Mouse (Mus musculus): ENCODE measurements around the gene Cyp27b1. TPM values are rescaled to one million over a fixed set of nuclear protein-coding genes. Genes with fewer than 3 reads are reported as not detected.

The Cyp27b1 gene
- total RNA-seq, 2 experiments from 2014 or later, result 1.0 to 1.1 TPM

DNA sequence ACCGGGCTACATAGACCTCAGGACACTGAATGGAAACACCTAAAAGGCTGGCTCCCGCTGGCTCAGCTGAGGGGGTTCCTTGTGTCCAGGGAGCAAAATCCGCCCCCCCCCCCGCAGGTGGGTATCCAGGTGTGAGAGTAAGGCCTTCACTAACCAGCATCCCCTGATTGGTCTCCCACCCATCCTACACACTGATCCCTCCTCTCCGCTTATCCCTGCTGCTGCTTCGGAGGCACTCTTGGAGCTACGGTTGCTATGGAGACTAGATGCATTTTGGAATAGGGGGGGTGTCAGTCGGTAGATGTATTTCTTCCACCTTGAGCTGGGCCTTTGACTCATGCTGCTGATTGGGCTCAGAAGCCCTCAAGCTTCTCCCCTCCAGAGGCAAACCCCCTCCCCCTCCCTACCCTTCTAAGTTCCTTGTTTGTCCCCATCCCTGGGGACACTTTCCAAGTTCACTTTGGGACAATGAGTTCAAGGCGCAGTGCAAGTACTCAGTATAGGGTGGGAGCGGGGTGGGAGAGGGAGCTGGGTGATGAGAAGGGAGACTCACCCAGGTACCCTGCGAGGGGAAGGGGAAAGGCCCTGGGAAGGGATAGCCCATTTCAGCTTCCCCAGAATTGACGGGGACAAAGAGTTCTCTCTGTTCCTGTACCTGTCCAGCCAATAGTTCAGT lies 30.1 kb downstream of the Cyp27b1 start:
- TF ChIP-seq CTCF (conservative IDR thresholded peaks at IDR 0.05), result no peak
- peak in 1 of 2 experiments; percentile 78 for DNase-seq (ENCODE audit: low spot score in 2 of 2)
- H3K27ac ChIP-seq, result peak overlapping the region; percentile 98
- H3K4me3 ChIP-seq, result peak overlapping the region; percentile 81

DNA sequence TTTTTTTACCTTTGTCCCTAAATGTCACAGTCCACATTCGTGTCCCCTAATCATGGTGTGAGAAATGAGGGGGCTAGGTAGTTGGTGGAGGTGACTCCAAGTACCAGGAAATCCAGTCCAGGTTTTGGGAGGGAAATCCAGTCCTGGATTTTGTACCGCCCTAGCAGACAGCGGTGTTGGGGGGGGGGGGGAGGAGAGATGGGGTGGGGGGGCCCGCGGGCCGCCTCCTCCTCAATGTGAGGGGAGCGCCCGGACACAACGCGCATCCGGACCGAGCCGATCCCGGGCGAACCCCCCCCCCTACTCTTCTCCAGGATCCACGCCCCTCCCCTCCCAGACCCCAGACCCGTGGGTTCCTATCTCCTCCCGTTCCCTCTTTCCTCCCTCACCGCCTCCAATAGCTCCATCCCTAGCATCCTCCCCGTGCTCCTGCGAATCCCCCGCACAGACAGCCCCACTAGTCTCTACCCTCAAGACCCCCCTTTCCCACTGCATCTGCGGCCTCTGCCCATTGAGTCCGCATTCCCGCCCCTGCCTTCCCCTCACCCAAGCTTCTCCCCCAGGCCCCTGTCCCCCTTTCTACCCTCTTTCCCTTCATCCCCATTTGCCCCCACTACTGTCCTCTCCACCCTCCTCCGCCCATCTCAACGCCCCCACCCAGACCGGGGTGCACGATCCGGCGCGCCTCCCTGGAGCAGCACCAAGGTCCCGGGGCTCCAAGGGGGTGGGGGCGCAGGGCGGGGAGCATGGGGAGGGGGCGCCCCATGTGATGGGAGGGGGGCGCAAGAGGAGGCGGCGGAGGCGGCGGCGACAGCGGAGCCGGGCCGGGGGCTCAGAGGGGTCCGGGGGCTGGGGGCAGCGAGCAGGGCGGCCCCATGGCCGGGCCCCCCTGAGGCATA lies 30.9 kb downstream of the Cyp27b1 start:
- no peak for TF ChIP-seq CTCF (conservative IDR thresholded peaks at IDR 0.05)
- DNase-seq (ENCODE audit: low spot score in 2 of 2), result peak in 1 of 2 experiments; percentile 74
- Histone ChIP-seq H3K27ac (peak overlapping the region; percentile 98), H3K4me3 (peak overlapping the region; percentile 81)

- H3K27ac ChIP-seq, result peak overlapping the region; percentile 98
- TF ChIP-seq CTCF (conservative IDR thresholded peaks at IDR 0.05), result peak; percentile 67
- DNase-seq (ENCODE audit: low spot score in 2 of 2), result no peak
- peak overlapping the region; percentile 81 for H3K4me3 ChIP-seq
Observed at GRCm38 (mm10) chr10:127079665-127080391, 31.8 kb downstream of the Cyp27b1 start.

GRCm38 (mm10) chr10:127080901-127081780 lies 33.1 kb downstream of the Cyp27b1 start:
- Histone ChIP-seq H3K4me3 (peak overlapping the region; percentile 81), H3K27ac (peak overlapping the region; percentile 98)
- DNase-seq (ENCODE audit: low spot score in 2 of 2), result peak; percentile 72 to 77
- TF ChIP-seq CTCF (conservative IDR thresholded peaks at IDR 0.05), result peak; percentile 47

DNA sequence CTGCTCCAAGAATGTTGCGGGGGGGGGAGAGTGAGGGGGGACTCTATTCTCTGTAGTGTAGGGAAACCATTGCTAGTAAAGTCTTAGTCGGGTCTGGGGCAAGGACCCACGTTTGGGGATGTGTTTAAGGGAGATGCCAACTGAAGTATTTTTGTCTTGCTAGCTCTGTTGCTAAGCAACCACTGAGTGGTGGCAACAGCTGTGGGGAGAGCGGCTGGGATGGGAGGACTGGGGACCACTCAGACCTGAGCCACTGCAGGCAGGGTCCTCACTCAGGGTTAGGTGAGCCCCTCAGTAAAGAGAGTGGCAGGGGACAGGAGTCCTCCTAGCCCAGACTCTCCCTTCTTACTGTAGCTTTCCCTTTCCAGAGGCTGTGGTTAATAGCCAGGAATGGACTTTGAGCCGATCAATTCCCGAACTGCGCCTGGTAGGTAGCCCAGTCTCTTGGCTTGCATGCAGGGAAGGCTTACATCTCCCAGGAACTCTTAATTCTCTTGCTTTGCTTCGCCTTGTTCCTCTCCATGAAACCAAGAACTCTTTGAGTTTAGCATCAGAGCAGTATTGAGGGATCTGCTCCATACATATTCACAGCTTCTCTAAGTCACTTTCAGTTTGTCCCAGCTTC lies 34.1 kb downstream of the Cyp27b1 start:
- TF ChIP-seq CTCF (conservative IDR thresholded peaks at IDR 0.05), result no peak
- Histone ChIP-seq H3K27ac (peak overlapping the region; percentile 98), H3K4me3 (peak overlapping the region; percentile 81)
- no peak for DNase-seq (ENCODE audit: low spot score in 2 of 2)

DNA sequence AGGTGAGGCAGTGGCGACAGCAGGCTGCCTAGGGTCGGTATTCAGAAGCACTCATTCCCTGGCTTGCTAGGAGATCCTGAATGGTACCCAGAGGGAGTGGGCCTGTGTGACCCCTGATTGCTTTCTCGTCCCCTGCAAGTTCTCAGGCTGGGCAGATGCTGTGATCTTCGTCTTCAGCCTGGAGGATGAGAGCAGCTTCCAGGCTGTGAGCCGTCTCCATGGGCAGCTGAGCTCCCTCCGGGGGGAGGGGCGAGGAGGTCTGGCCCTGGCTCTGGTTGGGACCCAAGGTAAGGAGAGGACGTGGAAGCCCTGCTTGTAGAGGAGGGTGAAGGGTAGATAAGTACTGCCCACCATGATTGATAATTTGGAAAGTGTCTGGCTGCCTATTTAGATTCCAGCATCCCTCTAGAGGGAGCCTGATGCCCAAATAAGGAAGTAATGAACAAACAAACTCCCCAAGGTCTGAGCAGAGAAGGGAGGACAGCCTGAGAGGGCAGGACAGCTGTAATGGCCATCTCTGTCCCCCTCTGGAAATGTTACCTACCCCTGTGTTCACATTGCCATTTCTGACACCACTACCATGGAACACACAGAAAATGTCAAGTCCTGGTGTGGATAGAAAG lies 35.4 kb downstream of the Cyp27b1 start:
- Histone ChIP-seq H3K27ac (peak overlapping the region; percentile 98), H3K4me3 (no peak overlapping the region)
- peak; percentile 30 for TF ChIP-seq CTCF (conservative IDR thresholded peaks at IDR 0.05)
- no peak for DNase-seq (ENCODE audit: low spot score in 2 of 2)

GRCm38 (mm10) chr10:127083915-127084306 lies 35.9 kb downstream of the Cyp27b1 start:
- DNase-seq (ENCODE audit: low spot score in 2 of 2), result no peak
- TF ChIP-seq CTCF (conservative IDR thresholded peaks at IDR 0.05), result no peak; the same call in 1 of the 2 replicates
- H3K27ac ChIP-seq, result no peak overlapping the region; the same call in 1 of the 2 replicates

GRCm38 (mm10) chr10:127085052-127085451 lies 37.0 kb downstream of the Cyp27b1 start:
- DNase-seq (ENCODE audit: low spot score in 2 of 2), result no peak
- no peak for TF ChIP-seq CTCF (conservative IDR thresholded peaks at IDR 0.05)
- H3K4me3 ChIP-seq, result no peak overlapping the region
- no peak overlapping the region for H3K27ac ChIP-seq

More at GRCm38 (mm10) chr10:127083915-127084306, 35.9 kb downstream of the Cyp27b1 start:
- no peak overlapping the region for H3K4me3 ChIP-seq

DNA sequence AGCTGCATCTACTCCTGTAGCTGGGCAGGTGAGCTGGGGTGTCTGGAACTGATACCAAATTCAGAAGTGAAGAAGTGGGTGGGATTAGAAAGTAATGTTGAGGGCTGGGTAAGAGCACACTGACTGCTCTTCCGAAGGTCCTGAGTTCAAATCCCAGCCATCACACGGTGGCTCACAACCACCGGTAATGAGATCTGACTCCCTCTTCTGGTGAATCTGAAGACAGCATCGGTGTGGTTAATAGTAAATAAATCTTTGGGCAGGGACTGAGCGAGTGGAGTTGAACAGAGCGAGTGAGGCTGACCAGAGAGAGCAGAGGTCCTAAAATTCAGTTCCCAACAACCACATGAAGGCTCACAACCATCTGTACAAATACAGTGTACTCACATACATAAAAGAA lies 37.6 kb downstream of the Cyp27b1 start:
- Histone ChIP-seq H3K4me3 (no peak overlapping the region), H3K27ac (no peak overlapping the region)
- DNase-seq (ENCODE audit: low spot score in 2 of 2), result no peak
- peak; percentile 59 for TF ChIP-seq CTCF (conservative IDR thresholded peaks at IDR 0.05)

- no peak for DNase-seq (ENCODE audit: low spot score in 2 of 2)
- H3K4me3 ChIP-seq, result peak overlapping the region; percentile 35
- peak overlapping the region; percentile 80 for H3K27ac ChIP-seq
- TF ChIP-seq CTCF (conservative IDR thresholded peaks at IDR 0.05), result no peak
Observed at GRCm38 (mm10) chr10:127090560-127091411, 42.7 kb downstream of the Cyp27b1 start.
